Mouse (Mus musculus): ENCODE data around the gene Nae1.
"Not testable (repeated sequence)": the region's sequence is repeated elsewhere in the genome, so short reads cannot be mapped to it uniquely, and the experiment has no call there.

Nae1 gene

DNA sequence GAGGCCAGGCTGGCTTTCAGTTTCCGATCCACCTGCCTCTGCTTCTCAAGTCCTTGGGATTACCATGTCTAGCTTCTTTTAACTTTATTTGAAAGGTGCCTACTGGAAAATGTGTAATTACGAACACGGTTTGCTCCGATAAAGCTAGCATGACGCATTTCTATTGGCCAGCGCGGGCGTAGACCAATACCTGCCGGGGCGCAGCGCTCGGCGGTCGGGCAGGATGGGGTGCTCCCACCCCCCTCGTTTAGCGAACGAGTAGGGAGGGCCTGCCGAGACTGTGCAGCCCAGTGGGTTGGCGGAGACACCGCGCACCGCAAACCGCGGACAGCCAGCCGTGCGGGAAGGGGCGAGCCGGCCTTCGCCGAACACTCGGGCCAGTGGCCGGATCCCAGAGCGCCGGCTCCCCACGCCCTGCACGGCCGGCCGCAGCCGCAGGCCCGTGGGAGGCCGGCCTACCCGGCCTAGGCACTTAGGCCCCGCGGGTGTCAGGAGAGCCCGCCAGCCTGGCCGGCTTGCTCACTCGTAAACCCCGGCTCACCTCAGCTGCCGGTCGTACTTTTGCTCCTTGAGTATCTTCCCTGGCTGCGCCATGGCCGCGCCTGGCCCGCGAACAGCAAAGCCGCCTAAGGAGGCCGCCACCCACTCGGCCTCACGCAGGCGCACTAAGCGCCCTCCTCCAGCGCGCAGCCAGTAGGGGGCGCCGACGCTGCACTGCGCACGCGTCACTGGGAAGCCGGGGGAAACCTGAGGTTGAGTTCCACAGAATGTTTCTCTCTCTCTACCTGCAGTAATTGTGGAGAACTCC is at the start of gene Nae1, which contains the start of gene Car7:
Nae1 (minus strand) TSS at position 667 of the 808 bp plus-strand sequence.
Car7 (plus strand) TSS at position 719 of the 808 bp plus-strand sequence.
- peak; percentile 97 for DNase-seq

DNA sequence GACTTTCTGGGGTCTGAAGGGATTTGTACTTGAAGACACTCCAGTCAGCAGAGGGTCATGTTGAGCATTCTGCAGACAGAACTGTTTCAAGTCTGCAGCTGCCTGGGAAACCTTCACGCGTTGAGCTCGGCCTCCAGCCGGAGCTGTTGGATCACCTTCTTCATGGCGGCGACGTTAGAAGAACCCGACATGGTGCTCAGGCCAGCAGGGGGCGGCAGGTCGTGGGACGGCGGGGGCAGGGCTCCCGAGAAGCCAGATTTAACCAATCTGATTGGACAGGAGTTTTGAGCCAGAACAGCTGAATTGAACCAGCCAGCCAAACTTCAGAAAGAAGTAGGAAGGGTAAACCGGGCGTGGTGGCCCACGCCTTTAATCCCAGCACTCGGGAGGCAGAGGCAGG is 43.2 kb upstream of the Nae1 start:
- DNase-seq, result not testable (repeated sequence)

DNA sequence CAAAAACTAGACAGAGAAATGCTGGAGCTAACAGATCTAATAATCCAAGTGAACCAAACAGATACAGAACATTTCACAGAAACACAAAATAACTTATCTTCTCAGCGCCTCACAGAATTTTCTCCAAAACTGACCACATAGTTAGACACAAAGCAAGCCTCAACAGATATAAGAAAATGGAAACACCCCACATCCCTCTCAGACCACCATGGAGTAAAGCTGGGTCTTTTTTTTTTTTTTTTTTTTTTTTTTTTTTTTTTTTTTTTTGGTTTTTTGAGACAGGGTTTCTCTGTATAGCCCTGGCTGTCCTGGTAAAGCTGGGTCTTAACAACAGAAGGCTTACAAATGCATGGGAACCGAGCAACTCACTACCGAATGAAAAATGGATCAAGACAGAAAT is 42.4 kb upstream of the Nae1 start:
- DNase-seq, result no peak

DNA sequence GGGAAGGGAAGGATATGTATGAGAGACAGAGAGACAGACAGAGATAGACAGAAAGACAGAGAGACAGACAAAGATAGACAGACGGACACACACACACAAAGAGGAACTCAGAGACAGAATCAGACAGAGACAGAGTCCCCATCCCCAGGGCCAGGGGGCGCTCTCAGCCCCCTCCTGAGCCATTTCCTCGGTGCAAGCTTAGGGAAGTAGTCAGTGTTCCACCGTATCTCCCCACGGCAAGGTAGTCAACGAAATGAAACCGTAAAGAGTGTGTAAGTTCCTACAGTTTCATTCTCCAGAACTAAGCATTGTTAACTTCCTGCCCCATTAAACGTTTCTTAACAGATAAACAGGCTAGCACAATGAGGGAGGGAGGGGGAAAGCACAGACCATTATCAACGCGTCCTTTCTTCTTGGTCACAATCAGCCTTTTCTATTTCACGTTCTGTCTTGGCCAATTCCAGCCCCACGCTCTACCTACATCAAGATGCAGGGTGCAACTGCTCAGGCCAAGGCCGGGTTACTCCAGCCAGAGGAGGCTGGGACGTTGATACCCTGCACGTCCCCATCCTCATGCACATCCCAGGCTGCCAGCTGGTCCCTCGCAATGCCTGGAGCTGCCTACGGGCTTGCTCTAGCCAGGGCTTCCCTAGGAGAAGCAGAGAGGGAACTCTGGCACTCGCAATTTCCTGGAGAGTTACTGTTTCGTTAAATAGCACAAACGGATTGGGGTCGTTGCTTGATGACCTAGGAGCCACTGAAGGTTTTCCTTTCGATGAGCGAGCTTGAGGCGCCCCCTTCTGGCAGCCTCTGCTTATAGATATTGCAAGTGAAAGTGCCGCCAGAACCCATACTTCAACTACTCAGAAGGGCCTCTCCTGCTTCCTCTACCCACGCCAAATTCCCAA is 36.3 kb upstream of the Nae1 start:
- DNase-seq, result peak; percentile 91 to 94

DNA sequence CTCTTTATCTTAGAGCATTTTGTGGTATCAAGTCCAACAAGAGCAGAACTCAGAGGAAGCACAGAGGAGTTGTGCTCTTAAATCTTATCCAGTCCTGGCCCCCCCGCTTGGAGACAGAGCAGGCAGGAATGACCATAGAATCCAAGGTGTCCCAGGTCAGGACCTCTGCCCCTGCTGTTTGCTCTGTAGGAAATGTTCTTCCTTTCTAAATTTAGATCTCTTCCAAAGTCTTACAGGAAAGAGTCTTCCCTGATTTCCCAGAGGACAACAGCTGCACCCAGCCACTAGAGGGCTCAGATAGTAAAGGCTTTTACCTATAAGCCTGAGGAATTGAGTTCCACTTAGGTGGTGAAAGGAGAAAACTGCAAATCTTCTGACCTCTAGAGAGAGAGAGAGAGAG is 35.1 kb upstream of the Nae1 start:
- DNase-seq, result no peak

DNA sequence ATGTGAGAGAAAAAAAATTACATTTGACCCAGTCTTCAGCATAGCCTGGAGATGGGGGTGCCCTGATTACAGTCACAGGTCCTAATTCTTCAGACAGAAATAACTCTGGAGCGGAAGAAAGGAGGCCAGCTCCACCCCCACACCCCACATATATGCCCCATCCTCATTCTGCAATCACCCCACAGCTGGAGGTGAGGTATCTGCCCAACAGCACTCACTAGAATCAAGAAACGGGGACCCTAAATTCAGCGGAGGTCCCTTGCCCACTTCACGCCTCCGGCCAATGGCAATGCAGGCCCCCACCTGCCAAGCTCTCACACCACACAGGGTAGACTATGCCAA is 31.0 kb upstream of the Nae1 start:
- DNase-seq, result peak; percentile 16 to 18

DNA sequence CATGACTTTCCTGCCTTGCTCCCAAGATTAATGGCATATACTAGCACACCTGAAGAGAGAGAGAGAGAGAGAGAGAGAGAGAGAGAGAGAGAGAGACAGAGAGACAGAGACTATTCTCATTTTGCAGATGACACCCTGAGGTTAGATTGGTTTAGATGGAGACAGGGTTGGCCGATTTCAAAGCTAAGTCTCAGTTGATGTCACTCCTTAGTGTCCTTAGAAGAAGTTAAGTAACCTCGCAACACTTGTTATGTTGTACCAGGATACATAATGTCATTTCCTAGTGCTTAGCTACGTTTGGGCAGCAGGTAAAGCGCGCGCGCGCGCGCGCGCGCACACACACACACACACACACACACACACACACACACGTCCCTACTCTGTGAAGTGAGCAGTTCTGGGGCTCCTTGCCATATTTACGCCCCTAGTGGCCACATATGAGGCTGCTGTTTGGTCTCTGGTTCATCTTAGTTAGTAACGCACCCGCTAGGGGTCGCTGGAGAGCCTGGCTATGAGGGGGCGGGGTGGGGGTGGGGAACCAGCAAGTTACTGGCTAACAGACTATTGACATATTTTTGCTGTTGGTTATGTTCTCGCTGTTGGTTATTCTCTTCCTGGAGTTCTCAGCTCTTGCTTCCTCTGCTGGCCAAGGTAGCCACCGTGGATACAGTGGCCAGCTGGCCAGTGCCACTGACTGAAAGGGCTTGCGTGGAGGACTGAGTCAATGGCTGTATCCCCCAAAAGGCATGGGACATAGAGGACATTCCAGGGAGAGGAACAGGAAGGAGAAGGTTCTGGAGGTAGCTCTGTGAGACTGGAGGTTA is 30.4 kb upstream of the Nae1 start:
- DNase-seq, result peak; percentile 87 to 93

DNA sequence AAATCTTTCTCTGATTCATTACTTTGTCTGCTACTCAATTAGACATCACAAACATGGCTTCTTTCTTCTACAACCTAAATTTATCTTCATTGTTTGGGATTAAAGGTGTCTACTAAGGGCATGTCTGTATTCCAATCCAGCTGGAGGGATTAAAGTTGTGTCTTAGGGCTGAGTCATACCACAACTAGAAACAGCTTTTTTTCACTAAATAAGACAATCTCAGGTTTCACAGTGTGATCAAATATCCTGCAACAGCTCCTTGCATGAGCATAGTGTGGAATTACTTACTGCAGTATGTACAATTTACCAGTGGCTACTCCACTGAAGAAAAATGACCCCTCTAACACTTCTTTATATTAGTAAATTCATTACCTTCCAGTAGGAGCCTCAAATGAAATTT is 26.3 kb upstream of the Nae1 start:
- DNase-seq, result no peak

DNA sequence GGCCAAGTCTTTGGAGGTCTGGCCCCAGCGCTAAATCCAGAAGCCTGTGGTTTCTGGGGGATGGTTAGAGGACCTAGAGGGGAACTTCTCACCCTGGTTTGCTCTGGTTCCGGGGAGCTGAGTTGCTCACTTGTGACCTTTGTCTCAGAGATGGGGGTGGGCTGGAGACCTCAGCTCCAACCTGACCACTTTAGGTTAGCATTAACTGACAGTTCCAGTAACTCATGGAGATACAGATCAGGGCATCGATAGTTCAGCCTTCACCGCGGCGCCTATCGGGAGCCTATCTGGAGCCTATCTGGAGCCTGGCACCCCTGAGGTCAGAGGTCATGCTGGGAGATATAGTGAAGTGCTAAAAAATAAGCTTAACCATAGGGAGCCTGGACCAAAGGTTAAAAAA is 22.8 kb upstream of the Nae1 start:
- DNase-seq, result no peak

DNA sequence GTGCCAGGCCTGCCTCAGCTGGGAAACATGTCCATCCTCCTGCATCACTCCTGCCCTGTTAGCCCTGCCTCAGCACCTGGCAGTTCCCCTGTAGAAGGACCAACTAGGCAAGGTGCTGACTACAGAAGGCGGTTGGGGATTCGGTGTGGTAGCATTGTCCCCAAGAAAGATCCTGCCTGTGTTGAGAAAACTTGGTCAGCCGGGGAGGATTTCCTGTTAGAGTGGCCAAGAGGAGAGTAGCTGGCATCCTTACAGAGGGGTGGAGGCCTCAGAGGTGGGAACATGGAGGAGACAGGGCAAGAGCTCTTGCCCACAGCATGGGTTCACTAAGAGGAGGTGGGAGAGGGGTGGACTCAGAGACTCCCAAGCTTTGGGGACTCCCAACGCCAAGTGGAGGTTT is 20.8 kb upstream of the Nae1 start:
- no peak for DNase-seq

DNA sequence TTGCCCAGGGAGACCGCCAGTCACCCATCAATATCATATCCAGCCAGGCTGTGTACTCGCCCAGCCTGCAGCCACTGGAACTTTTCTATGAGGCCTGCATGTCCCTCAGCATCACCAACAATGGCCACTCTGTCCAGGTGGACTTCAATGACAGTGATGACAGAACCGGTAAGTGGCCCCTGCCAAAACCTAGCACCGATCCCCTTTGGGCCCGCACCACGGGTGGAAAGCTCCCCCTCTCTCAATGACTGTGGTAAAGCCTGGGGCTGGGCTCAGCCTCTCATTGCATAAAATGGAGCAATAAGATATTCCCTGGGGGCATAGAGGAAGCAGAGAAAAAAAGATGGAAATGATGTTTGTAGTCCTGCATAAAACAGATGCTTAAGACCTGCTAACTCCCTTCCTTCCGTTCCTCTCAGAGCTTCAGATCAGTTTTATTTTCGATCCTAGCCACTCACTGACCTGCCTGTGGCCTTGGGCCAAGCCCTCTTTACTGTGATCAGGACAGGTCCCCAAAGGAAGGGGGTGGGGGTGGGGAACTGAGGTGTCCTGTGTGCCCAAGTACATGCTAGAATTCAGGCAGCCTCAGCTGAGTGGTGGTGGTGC is 9.1 kb upstream of the Nae1 start:
- no peak for DNase-seq

DNA sequence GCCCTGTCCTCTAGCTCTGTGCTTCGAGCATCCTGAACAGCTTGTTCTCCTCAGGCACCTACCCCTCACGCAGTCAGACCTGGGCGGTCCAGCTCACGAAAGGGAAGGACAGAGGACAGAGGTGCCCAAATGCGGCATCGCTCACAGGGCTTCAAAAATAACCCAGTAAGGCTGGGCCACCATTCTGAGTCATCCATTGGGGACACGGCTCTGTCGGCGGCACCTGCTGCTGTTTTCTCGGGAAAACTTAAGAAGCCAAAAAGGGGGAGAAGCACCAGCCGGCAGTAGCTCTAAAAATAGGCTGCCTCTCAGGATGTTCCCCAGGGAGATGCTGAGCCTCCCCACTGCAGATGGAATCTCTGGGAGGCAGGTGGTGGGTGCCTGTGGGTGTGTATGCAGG is 7.7 kb upstream of the Nae1 start:
- peak; percentile 60 to 61 for DNase-seq

DNA sequence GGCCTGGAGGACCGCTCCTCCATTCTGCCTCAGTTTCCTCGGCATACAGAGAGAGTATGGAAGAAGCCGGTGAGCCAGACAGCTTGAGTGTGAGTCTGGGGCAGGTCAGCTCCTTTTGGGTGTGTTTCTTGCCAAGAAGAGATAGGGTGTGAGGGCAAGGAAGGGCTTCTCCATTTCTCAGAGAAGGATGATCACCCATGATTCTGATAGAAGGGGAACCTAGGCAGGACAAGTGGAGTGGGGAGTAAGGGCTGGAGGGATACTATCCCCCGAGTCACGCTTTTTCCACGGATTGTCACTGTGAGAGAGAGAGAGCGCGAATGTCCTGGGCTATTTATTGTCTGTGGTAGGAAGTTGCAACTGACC is 7.1 kb upstream of the Nae1 start:
- DNase-seq, result no peak

DNA sequence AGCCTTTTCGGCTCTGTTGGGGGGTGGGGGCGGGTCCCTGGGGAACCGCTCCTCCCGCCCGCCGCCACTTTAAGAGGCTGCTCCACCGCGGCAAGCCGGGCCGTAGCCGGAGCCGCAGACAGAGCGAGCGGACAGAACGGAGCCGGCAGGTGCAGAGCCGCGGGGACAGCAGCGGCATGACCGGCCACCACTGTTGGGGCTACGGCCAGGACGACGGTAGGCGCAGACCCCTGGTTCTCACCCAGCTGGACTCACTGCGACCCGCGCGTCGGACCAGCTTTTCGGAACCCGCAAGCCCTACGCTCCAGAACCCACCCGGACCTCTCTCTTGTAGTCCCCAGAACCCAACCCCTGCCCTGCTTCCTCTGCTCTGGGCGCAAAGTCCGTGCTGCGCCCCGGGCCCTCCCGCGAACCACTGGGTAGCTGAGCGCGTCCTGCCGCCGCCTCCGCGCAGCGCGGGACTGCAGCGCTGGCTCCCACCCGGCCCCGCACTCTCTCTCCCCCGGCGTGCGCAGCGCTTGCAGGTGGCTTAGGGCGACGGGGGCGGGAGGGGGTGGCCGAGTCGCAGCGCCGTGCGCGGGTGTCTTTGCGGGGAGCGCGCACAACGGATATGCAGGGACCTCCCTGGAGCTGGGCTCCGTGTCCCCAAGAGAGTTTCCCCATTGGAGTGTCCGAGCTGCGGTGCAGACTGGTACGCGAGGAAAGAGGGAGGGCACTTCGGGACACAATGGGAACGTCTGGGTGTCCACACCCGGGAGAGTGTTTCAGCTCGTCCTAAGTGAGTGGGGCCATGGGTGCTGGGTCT is 6.5 kb upstream of the Nae1 start:
- DNase-seq, result peak; percentile 72 to 74

DNA sequence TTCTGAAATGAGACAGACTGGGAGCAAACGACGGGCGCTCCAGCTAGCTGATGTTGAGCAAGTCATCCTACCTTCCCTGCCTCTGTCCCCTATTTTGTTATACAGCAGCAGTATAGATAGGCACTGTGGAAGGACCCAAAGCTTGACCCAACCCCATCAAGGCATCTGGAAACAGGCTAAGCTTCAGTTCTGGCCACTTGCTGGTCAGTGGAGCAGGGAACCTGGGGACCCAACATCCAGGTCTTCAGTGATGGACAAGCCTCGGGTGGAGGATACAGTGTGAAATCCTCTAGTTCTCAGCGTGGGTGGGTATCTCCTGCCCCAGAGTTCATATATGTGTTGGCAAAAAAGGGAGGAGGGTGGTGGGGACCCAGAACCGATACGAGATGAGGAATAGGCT is 5.8 kb upstream of the Nae1 start:
- no peak for DNase-seq

DNA sequence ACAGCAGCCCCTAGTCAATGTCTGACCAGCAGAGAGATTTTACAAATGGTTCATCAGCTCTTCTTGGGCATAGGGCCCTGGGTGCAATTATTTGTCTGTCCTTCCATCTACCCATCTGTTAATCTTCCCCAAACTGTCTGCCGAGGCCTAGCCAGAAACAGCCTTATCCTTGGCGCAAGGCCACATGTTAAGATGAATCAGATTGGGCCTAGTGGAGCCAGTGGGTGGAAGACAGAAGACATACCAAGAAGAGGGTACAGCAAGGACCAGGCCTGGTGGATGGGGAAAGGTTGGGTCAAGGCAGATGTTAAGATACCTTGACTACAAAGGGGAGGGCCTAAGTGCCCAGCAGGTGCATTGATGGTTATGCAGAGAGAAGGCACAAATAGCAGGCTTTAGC is 5.1 kb upstream of the Nae1 start:
- peak; percentile 32 to 47 for DNase-seq

DNA sequence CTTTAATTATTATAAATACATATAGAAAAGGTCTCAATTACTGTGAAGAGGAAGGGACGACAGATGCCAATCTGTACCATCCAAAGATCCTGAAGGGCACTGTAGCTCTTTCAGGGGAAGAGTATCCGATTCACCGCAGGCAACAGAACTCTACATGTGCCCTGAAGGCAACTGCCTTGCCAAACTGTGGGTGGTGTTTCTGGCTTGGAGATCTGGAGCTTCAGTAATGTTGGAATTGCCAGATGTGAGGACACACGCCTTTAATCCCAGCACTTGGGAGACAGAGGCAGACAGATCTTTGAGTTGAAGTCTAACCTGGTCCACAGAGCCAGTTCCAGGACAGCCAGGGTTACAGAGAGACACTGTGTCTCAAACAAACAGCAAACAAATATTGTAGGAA is 4.5 kb upstream of the Nae1 start:
- no peak for DNase-seq

DNA sequence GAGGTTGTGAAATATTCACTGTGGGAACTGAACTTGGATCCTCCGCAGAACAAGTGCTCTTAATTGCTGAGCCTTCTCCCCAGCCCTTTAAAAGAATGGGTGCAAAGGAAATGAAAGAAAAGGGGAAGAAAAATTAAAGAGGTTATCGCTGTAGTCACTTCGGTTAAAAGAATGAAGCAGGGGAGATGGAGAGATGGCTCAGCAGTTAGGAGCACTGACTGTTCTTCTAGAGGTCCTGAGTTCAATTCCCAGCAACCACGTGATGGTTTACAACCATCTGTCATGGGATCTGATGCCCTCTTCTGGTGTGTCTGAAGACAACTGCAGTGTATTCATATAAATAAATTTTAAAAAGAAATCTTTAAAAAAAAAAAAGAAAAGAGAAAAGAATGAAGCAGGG is 1.6 kb upstream of the Nae1 start:
- no peak for DNase-seq

DNA sequence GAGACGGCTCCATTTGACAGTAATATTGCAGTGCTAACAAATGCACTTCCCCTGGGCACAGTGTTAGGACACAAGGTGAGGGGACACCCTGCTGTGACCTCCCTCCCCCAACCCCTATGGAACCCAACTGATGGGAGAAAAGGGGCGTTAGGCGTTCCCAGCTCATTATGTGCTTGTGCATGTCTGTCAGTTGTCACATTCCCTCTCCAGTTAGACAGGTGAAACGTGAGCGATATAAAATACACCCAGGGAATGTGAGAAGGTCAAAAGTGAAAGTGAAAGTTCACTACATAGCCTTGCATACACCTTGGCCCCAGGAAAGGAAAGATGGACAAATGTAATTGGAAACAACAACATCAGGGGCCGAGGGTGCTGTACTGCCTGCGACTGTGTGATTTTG is 941 bp upstream of the Nae1 start:
- peak in 1 of 2 experiments; percentile 28 for DNase-seq

DNA sequence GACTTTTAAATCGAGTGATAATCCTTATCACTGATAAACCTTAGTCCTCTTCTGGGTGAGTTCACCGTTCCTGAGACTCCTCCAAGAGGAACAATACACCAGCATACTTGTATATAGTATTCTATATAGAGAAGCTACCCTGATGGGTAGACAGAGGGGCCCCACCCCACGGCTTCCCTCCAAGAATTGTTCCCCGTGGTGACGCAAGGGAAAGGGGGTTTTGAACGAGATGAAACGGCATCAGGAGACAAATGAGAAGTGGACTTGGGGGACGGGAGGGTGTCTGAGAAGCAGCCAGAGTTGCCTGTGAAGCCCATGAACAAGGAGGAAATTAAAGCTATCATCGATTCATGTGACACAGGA is 323 bp upstream of the Nae1 start:
- DNase-seq, result peak; percentile 53 to 55

DNA sequence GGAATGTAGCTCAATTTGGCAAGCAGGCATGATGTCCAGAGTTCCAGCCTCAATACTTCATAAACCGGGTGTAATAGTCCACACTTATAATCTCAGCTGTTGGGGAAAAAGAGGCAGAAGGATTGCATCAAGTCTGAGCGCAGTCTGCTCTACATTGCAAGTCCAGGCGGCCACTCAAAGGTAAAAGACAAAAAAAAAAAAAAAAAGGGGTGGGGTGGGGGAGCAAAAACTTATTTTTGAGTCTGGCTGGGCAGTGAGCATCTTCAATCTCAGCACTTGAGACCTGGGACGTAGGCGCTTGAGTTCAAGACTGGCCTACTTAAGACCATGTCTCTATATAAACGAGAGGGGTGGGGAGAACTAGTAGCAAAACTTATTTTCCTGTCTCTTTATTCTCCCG is 886 bp downstream of the Nae1 start:
- DNase-seq, result no peak

DNA sequence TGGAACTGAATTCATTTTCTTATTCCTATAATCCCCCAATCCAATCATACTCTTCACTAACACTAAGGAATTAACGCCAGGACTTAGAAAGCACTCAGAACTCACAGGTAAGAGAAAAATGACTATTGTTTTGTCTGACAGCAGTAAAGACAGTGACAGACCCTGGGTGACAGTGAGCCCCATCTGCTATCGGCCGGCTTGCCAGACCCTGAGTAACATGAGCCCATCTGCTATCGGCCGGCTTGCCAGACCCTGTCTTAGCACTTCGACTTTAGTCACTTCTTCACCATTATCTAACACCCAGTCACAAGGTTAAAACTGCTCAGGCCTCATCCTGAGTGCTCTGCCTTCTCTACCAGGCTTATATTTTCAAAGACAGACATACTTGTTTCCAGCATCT is 4.8 kb downstream of the Nae1 start:
- peak; percentile 88 for DNase-seq

All from cerebellum, postnatal 25 days (tissue).